Comparison of ENCODE assay signal across 8 mouse cellular contexts in the genomic region with DNA sequence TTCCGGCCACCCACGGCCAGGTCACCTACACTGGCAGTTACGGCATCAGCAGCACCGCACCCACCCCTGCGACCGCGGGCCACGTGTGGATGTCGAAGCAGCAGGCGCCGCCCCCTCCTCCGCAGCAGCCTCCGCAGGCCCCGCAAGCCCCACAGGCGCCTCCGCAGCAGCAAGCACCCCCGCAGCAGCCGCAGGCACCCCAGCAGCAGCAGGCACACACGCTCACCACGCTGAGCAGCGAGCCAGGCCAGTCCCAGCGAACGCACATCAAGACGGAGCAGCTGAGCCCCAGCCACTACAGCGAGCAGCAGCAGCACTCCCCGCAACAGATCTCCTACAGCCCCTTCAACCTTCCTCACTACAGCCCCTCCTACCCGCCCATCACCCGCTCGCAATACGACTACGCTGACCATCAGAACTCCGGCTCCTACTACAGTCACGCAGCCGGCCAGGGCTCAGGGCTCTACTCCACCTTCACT. TPM values are rescaled to one million over a fixed set of nuclear protein-coding genes. Genes with fewer than 3 reads are reported as not detected.
DNase-seq lines count a peak whose midpoint lies in the region; ATAC-seq lines count a peak whose summit lies in the region.

No protein-coding gene starts in this region.

- H3K9me3 ChIP-seq in embryonic facial prominence, embryonic 12.5 days: no peaks in the 10 kb centered on the region
- no peaks in the 10 kb centered on the region for H3K9me3 ChIP-seq in hindbrain, embryonic 12.5 days (replicated peaks)
- H3K9me3 ChIP-seq in liver, embryonic 15.5 days (replicated peaks): no peaks in the 10 kb centered on the region

- peaks cover 10% of the 10 kb centered on the region; the same call in 1 of the 2 replicates for H3K36me3 ChIP-seq in embryonic facial prominence, embryonic 12.5 days
- H3K36me3 ChIP-seq in hindbrain, embryonic 12.5 days: 0 out of 2 replicates have a peak, but pooled peaks cover 7% of the 10 kb centered on the region
- H3K36me3 ChIP-seq in liver, embryonic 15.5 days (replicated peaks): no peaks in the 10 kb centered on the region

- H3K9ac ChIP-seq in embryonic facial prominence, embryonic 12.5 days: peak overlapping the region; percentile 77
- H3K9ac ChIP-seq in hindbrain, embryonic 12.5 days: peak overlapping the region; percentile 93
- no peak overlapping the region for H3K9ac ChIP-seq in liver, embryonic 15.5 days

- peak overlapping the region; percentile 73 for H3K4me3 ChIP-seq in embryonic facial prominence, embryonic 12.5 days
- H3K4me3 ChIP-seq in hindbrain, embryonic 12.5 days: peak overlapping the region; percentile 66
- peak overlapping the region; percentile 8; the same call in 1 of the 2 replicates for H3K4me3 ChIP-seq in liver, embryonic 15.5 days (replicated peaks)

- no peaks in the 10 kb centered on the region for H3K27me3 ChIP-seq in embryonic facial prominence, embryonic 12.5 days
- 0 out of 2 replicates have a peak, but pooled peaks cover 2% of the 10 kb centered on the region for H3K27me3 ChIP-seq in hindbrain, embryonic 12.5 days
- H3K27me3 ChIP-seq in liver, embryonic 15.5 days: peaks cover 76% of the 10 kb centered on the region

- peaks cover 33% of the 10 kb centered on the region for H3K4me1 ChIP-seq in embryonic facial prominence, embryonic 12.5 days
- H3K4me1 ChIP-seq in hindbrain, embryonic 12.5 days: peaks cover 37% of the 10 kb centered on the region
- no peaks in the 10 kb centered on the region; the same call in 1 of the 2 replicates for H3K4me1 ChIP-seq in liver, embryonic 15.5 days (replicated peaks)

- H3K27ac ChIP-seq in embryonic facial prominence, embryonic 12.5 days: peak overlapping the region; percentile 54
- H3K27ac ChIP-seq in hindbrain, embryonic 12.5 days: peak overlapping the region; percentile 91
- H3K27ac ChIP-seq in liver, embryonic 15.5 days (replicated peaks): no peak overlapping the region

- 1% methylated on average over 33 of the region's 34 CpGs for WGBS in embryonic facial prominence, embryonic 12.5 days
- under 1% methylated on average over 34 of the region's 34 CpGs for WGBS in hindbrain, embryonic 12.5 days
- WGBS in liver, embryonic 15.5 days (ENCODE audit: insufficient replicate concordance): 3% methylated on average over 34 of the region's 34 CpGs

- DNase-seq in left cerebral cortex, adult 18-20 months (ENCODE audit: low spot score in 2 of 2): peak; percentile 16 to 50
- DNase-seq in left cerebral cortex, adult 9 months (ENCODE audit: low spot score in 2 of 2): no peak
- peak; percentile 34 for DNase-seq in right cerebral cortex, postnatal 14 days
- no peak for DNase-seq in ovary, postnatal 10 days (ENCODE audit: low spot score)
- DNase-seq in cerebellum, adult 9-10 months: no peak

- ATAC-seq in embryonic facial prominence, embryonic 12.5 days (ENCODE audit: insufficient number of reproducible peaks, insufficient read depth, low FRiP score, low TSS enrichment): no peak
- ATAC-seq in hindbrain, embryonic 12.5 days (ENCODE audit: low FRiP score): peak; percentile 53
- ATAC-seq in liver, embryonic 15.5 days (ENCODE audit: insufficient read depth): no peak

- peak overlapping the region; percentile 93 for H3K4me2 ChIP-seq in embryonic facial prominence, embryonic 12.5 days (replicated peaks)
- peak overlapping the region; percentile 96 for H3K4me2 ChIP-seq in hindbrain, embryonic 12.5 days (replicated peaks)
- peak overlapping the region; percentile 59 for H3K4me2 ChIP-seq in liver, embryonic 15.5 days

RNA-seq across cellular contexts. Expression of gene Sox9, which starts 2.9 kb away (rescaled TPM):
- 10 to 100 TPM; 22.8 to 24.2 TPM for total RNA-seq in left cerebral cortex, adult 18-20 months (2021)
- 138 and 149 TPM in 2 replicates for polyA plus RNA-seq in embryonic facial prominence, embryonic 12.5 days (2016; fragmentation: Nextera tagmentation; extraction: Ambion mirVana)
- 196 and 197 TPM in 2 replicates for polyA plus RNA-seq in hindbrain, embryonic 12.5 days (2016; fragmentation: Nextera tagmentation; extraction: Ambion mirVana)
- 0.84 and 1.2 TPM in 2 replicates for polyA plus RNA-seq in liver, embryonic 15.5 days (2015; fragmentation: Nextera tagmentation; extraction: Ambion mirVana)

Comparison
In these comparisons a context has a peak if more than half of its experiments do, and no peak if none do; other contexts are left out.
1. DNase-seq: peak in left cerebral cortex, adult 18-20 months (2 of 2) and right cerebral cortex, postnatal 14 days (single experiment); none in left cerebral cortex, adult 9 months (0 of 2), ovary, postnatal 10 days (single experiment) and cerebellum, adult 9-10 months (single experiment).
2. H3K4me3 ChIP-seq: peak in every context shown above with its lines; median percentile 73 in embryonic facial prominence, embryonic 12.5 days; 66 in hindbrain, embryonic 12.5 days; 8 in liver, embryonic 15.5 days.
3. RNA of gene Sox9, which starts 2.9 kb away (polyA plus RNA-seq): 196 to 197 TPM in hindbrain, embryonic 12.5 days and 138 to 149 TPM in embryonic facial prominence, embryonic 12.5 days; 0.84 to 1.2 TPM in liver, embryonic 15.5 days; every median in the first group is over 10 times any median in the second.
4. Peak in every context shown above with its lines, with median percentiles within 50 percentile points of each other: H3K4me2 ChIP-seq.